11 mouse cellular contexts compared by ENCODE assay signal in genomic region chr11:115290919-115291318, GRCm38 (mm10). TPM values are rescaled to one million over a fixed set of nuclear protein-coding genes. Genes with fewer than 3 reads are reported as not detected.
DNase-seq lines count a peak whose midpoint lies in the region; ATAC-seq lines count a peak whose summit lies in the region.
"Had no signal": no experiment of that assay in that cellular context is flagged by ENCODE, and none has a peak within 500 bp of the region (broad histone marks: within the 10 kb centered on the region; RNA-seq: fewer than 3 reads in every experiment).

No protein-coding gene starts in this region.

- 0 out of 2 replicates have a peak overlapping the region, but pooled peaks have one; percentile 19 for H3K27ac ChIP-seq in liver, embryonic 11.5 days (ENCODE audit: low read depth, low read length)
- H3K27ac ChIP-seq in liver, embryonic 13.5 days: peak overlapping the region; percentile 40; the same call in 1 of the 2 replicates
- H3K27ac ChIP-seq: embryonic facial prominence, embryonic 15.5 days had no signal

- H3K36me3 ChIP-seq in liver, embryonic 11.5 days (ENCODE audit: control insufficient read depth, insufficient read depth, low read length): no peaks in the 10 kb centered on the region
- peaks cover 4% of the 10 kb centered on the region; the same call in 1 of the 2 replicates for H3K36me3 ChIP-seq in liver, embryonic 13.5 days
- H3K36me3 ChIP-seq: embryonic facial prominence, embryonic 15.5 days had no signal

- H3K4me2 ChIP-seq in liver, embryonic 11.5 days: no peak overlapping the region
- no peak overlapping the region for H3K4me2 ChIP-seq in liver, embryonic 13.5 days
- H3K4me2 ChIP-seq: embryonic facial prominence, embryonic 15.5 days had no signal

- no peak for ATAC-seq in liver, embryonic 11.5 days (replicated peaks; ENCODE audit: low FRiP score)
- no peak for ATAC-seq in liver, embryonic 13.5 days (ENCODE audit: low read depth)
- ATAC-seq in erythroblast, adult 5-6 weeks (replicated peaks; ENCODE audit: low FRiP score, poor library complexity, severe bottlenecking): no peak

- no peak overlapping the region for H3K4me3 ChIP-seq in liver, embryonic 11.5 days (ENCODE audit: low read depth, low read length)
- no peak overlapping the region for H3K4me3 ChIP-seq in liver, embryonic 13.5 days (replicated peaks)
- H3K4me3 ChIP-seq: embryonic facial prominence, embryonic 15.5 days had no signal

- no peak for DNase-seq in liver, embryonic 11.5 days (ENCODE audit: low spot score)
- DNase-seq in liver: no peak
- DNase-seq in heart, adult 9 months (ENCODE audit: low spot score in 2 of 2): peak; percentile 82 to 91
- no peak for DNase-seq in liver, embryonic 13.5 days
- peak; percentile 59 to 80 for DNase-seq in urinary bladder, postnatal 36 days (ENCODE audit: low spot score in 2 of 2)
- no peak for DNase-seq in right cerebral cortex, postnatal 36 days (ENCODE audit: low spot score in 2 of 2)
- no peak for DNase-seq in neural tube, embryonic 10.5 days (ENCODE audit: extremely low spot score, low spot score)

- no peaks in the 10 kb centered on the region for H3K9me3 ChIP-seq in liver, embryonic 11.5 days (ENCODE audit: control insufficient read depth, low read length)
- no peaks in the 10 kb centered on the region for H3K9me3 ChIP-seq in liver, embryonic 13.5 days (replicated peaks)
- H3K9me3 ChIP-seq: embryonic facial prominence, embryonic 15.5 days had no signal

- H3K9ac ChIP-seq in liver, embryonic 11.5 days (ENCODE audit: low read depth, low read length): no peak overlapping the region
- no peak overlapping the region for H3K9ac ChIP-seq in liver, embryonic 13.5 days
- H3K9ac ChIP-seq: embryonic facial prominence, embryonic 15.5 days had no signal

- peaks cover 1% of the 10 kb centered on the region; the same call in 1 of the 2 replicates for H3K27me3 ChIP-seq in liver, embryonic 11.5 days (replicated peaks; ENCODE audit: control insufficient read depth, insufficient read depth, low read length)
- H3K27me3 ChIP-seq in liver, embryonic 13.5 days: peaks cover 8% of the 10 kb centered on the region; the same call in 1 of the 2 replicates

- 72% methylated on average over 6 of the region's 6 CpGs for WGBS in liver, embryonic 11.5 days
- 72% methylated on average over 6 of the region's 6 CpGs for WGBS in liver, embryonic 13.5 days (ENCODE audit: insufficient replicate concordance)

- peaks cover 8% of the 10 kb centered on the region; the same call in 1 of the 2 replicates for H3K4me1 ChIP-seq in liver, embryonic 11.5 days (replicated peaks; ENCODE audit: control insufficient read depth, insufficient read depth, low read length)
- H3K4me1 ChIP-seq in liver, embryonic 13.5 days (replicated peaks): peaks cover 24% of the 10 kb centered on the region
- H3K4me1 ChIP-seq: embryonic facial prominence, embryonic 15.5 days had no signal

RNA-seq across cellular contexts. Expression of gene Fads6, which starts 6.5 kb away (rescaled TPM):
- 3.2 and 3.4 TPM in 2 replicates for polyA plus RNA-seq in liver, embryonic 11.5 days (2014; fragmentation: Nextera tagmentation; extraction: Ambion mirVana)
- 2.0 and 2.2 TPM in 2 replicates for polyA plus RNA-seq in liver, embryonic 13.5 days (2015; fragmentation: Nextera tagmentation; extraction: Ambion mirVana)
- 0.21 TPM in 1 of 2 replicates, not detected in the other for total RNA-seq in erythroblast, adult 5-6 weeks (2015; ENCODE audit: low replicate concordance)
- total RNA-seq in erythroblast, adult 5-6 weeks (2017; ENCODE audit: low replicate concordance): 0.26 and 0.84 TPM in 2 replicates

RNA-seq across cellular contexts. Expression of gene Fdxr, which starts 14.1 kb away (rescaled TPM):
- 25.0 and 25.7 TPM in 2 replicates for polyA plus RNA-seq in liver, embryonic 11.5 days (2014; fragmentation: Nextera tagmentation; extraction: Ambion mirVana)
- polyA plus RNA-seq in liver, embryonic 13.5 days (2015; fragmentation: Nextera tagmentation; extraction: Ambion mirVana): 16.3 and 18.2 TPM in 2 replicates
- 4.2 TPM in 1 of 2 replicates, not detected in the other for total RNA-seq in erythroblast, adult 5-6 weeks (2015; ENCODE audit: low replicate concordance)
- 2.9 TPM in 1 of 2 replicates, not detected in the other for total RNA-seq in erythroblast, adult 5-6 weeks (2017; ENCODE audit: low replicate concordance)

RNA-seq across cellular contexts. Expression of gene Otop2, which starts 16.0 kb away (rescaled TPM):
- not detected in 2 replicates for polyA plus RNA-seq in liver, embryonic 11.5 days (2014; fragmentation: Nextera tagmentation; extraction: Ambion mirVana)
- not detected in 2 replicates for polyA plus RNA-seq in liver, embryonic 13.5 days (2015; fragmentation: Nextera tagmentation; extraction: Ambion mirVana)
- not detected in 2 replicates for total RNA-seq in erythroblast, adult 5-6 weeks (2015; ENCODE audit: low replicate concordance)
- not detected in 2 replicates for total RNA-seq in erythroblast, adult 5-6 weeks (2017; ENCODE audit: low replicate concordance)
- total RNA-seq: neutrophil, adult 5-6 weeks had no signal
- polyA plus RNA-seq: limb, embryonic 11.5 days had no signal

RNA-seq across cellular contexts. Expression of gene Grin2c, which starts 23.9 kb away (rescaled TPM):
- 0.75 and 0.89 TPM in 2 replicates for polyA plus RNA-seq in liver, embryonic 11.5 days (2014; fragmentation: Nextera tagmentation; extraction: Ambion mirVana)
- 0.06 and 0.12 TPM in 2 replicates for polyA plus RNA-seq in liver, embryonic 13.5 days (2015; fragmentation: Nextera tagmentation; extraction: Ambion mirVana)
- not detected in 2 replicates for total RNA-seq in erythroblast, adult 5-6 weeks (2015; ENCODE audit: low replicate concordance)
- total RNA-seq in erythroblast, adult 5-6 weeks (2017; ENCODE audit: low replicate concordance): not detected in 2 replicates
- polyA plus RNA-seq: embryonic facial prominence, embryonic 15.5 days had no signal

RNA-seq across cellular contexts. Expression of gene Ush1g, which starts 30.9 kb away (rescaled TPM):
- polyA plus RNA-seq in liver, embryonic 11.5 days (2014; fragmentation: Nextera tagmentation; extraction: Ambion mirVana): 0.52 and 0.64 TPM in 2 replicates
- 0.07 and 0.14 TPM in 2 replicates for polyA plus RNA-seq in liver, embryonic 13.5 days (2015; fragmentation: Nextera tagmentation; extraction: Ambion mirVana)
- total RNA-seq in erythroblast, adult 5-6 weeks (2015; ENCODE audit: low replicate concordance): not detected in 2 replicates
- total RNA-seq in erythroblast, adult 5-6 weeks (2017; ENCODE audit: low replicate concordance): not detected in 2 replicates
- total RNA-seq: neutrophil, adult 5-6 weeks had no signal
- polyA plus RNA-seq: limb, embryonic 11.5 days had no signal

Comparison
In these comparisons a context has a peak if more than half of its experiments do, and no peak if none do; other contexts are left out.
1. DNase-seq: peak in heart, adult 9 months (2 of 2) and urinary bladder, postnatal 36 days (2 of 2); none in liver, embryonic 11.5 days (single experiment), liver (single experiment), liver, embryonic 13.5 days (single experiment), right cerebral cortex, postnatal 36 days (0 of 2) and neural tube, embryonic 10.5 days (single experiment).